25 mouse cellular contexts compared by ENCODE assay signal in the genomic region with DNA sequence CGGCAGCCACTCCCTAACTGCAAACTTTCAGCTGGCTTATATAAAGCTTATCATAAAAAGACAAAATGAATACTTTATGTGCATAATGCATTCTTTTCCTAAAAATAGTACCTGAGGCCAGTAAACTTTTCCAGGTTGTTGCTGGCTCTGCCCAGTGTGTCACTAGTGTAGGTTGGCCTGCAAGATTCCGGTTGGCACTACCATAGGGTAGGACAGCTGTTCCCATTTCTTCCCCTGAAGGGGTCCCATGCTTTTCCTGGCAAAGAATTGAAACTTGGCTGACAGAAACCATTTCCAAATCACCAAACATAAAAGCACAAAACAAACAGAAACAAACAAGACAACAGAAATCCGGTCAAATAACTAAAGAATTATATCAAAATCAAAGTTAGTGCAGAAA.
A peak's percentile ranks its signal among the peaks of the same experiment; 100 is the strongest.
DNase-seq lines count a peak whose midpoint lies in the region; ATAC-seq lines count a peak whose summit lies in the region.
"Had no signal": no experiment of that assay in that cellular context is flagged by ENCODE, and none has a peak within 500 bp of the region (broad histone marks: within the 10 kb centered on the region; RNA-seq: fewer than 3 reads in every experiment).

No protein-coding gene starts in this region.

- H3K36me3 ChIP-seq in forebrain, embryonic 15.5 days: no peaks in the 10 kb centered on the region
- no peaks in the 10 kb centered on the region for H3K36me3 ChIP-seq in forebrain, embryonic 10.5 days (replicated peaks)
- H3K36me3 ChIP-seq: G1E; heart, embryonic 12.5 days; heart, embryonic 15.5 days; hindbrain, embryonic 10.5 days had no signal

- H3K4me1 ChIP-seq in forebrain, embryonic 15.5 days: 0 out of 2 replicates have a peak, but pooled peaks cover 2% of the 10 kb centered on the region
- H3K4me1 ChIP-seq in forebrain, embryonic 10.5 days: peaks cover 5% of the 10 kb centered on the region
- H3K4me1 ChIP-seq: heart, embryonic 12.5 days; heart, embryonic 15.5 days; hindbrain, embryonic 10.5 days had no signal

- intact Hi-C loops in left cerebral cortex, postnatal 4 days (cut with DNase I): no loop called here
- intact Hi-C loops in left cerebral cortex, postnatal 36 days (cut with DNase I): no loop called here

- H3K9me3 ChIP-seq in forebrain, embryonic 15.5 days: no peaks in the 10 kb centered on the region
- H3K9me3 ChIP-seq in forebrain, embryonic 10.5 days: no peaks in the 10 kb centered on the region
- H3K9me3 ChIP-seq: G1E; heart, embryonic 12.5 days; heart, embryonic 15.5 days; hindbrain, embryonic 10.5 days had no signal

- H3K4me3 ChIP-seq in forebrain, embryonic 15.5 days: no peak overlapping the region
- H3K4me3 ChIP-seq in forebrain, embryonic 10.5 days: no peak overlapping the region
- H3K4me3 ChIP-seq: heart, embryonic 12.5 days; heart, embryonic 15.5 days; hindbrain, embryonic 10.5 days had no signal

- WGBS in forebrain, embryonic 15.5 days: 71% methylated on average over 3 of the region's 3 CpGs
- 90% methylated on average over 3 of the region's 3 CpGs for whole genome bisulfite sequencing in forebrain, embryonic 10.5 days

- H3K4me2 ChIP-seq in forebrain, embryonic 15.5 days (replicated peaks): no peak overlapping the region
- H3K4me2 ChIP-seq: heart, embryonic 12.5 days; heart, embryonic 15.5 days; hindbrain, embryonic 14.5 days had no signal

- no peak overlapping the region for H3K9ac ChIP-seq in forebrain, embryonic 15.5 days (replicated peaks)
- H3K9ac ChIP-seq: heart, embryonic 12.5 days; heart, embryonic 15.5 days; hindbrain, embryonic 14.5 days had no signal

- DNase-seq in cerebellum, postnatal 14 days: peak; percentile 7 to 41
- DNase-seq in cerebellum, adult 8-10 months: no peak
- DNase-seq in forebrain, embryonic 10.5 days (ENCODE audit: extremely low spot score, low spot score): no peak
- peak; percentile 29 for DNase-seq in left cerebral cortex, postnatal 4 days
- no peak for DNase-seq in left cerebral cortex, postnatal 36 days (ENCODE audit: low spot score in 2 of 2)
- peak; percentile 6 for DNase-seq in brain, embryonic 18.5 days (ENCODE audit: low read depth, low spot score)
- DNase-seq: adrenal gland, postnatal 10 days; adrenal gland, postnatal 36 days; B cell, adult 2 months; cerebellum, adult 11-12 months; cerebellum, adult 9-11 months; gastrocnemius, postnatal 25 days; heart, adult 18-20 months; heart, postnatal 10 days; heart, postnatal 36 days; kidney, adult 2 months had no signal

- H3K27me3 ChIP-seq in forebrain, embryonic 15.5 days: no peaks in the 10 kb centered on the region
- H3K27me3 ChIP-seq in forebrain, embryonic 10.5 days (ENCODE audit: poor library complexity, severe bottlenecking): no peaks in the 10 kb centered on the region
- H3K27me3 ChIP-seq: CH12.LX; heart, embryonic 12.5 days; heart, embryonic 15.5 days; Patski had no signal

- no peak overlapping the region for H3K27ac ChIP-seq in forebrain, embryonic 15.5 days (replicated peaks)
- H3K27ac ChIP-seq in forebrain, embryonic 10.5 days: no peak overlapping the region
- H3K27ac ChIP-seq: heart, embryonic 15.5 days; hindbrain, embryonic 10.5 days; hindbrain, embryonic 14.5 days had no signal

- 0 out of 2 replicates have a peak, but pooled peaks have one; percentile 66 for ATAC-seq in forebrain, embryonic 15.5 days (replicated peaks)
- ATAC-seq: intestine, postnatal 0 days; Patski had no signal

Comparison
In these comparisons a context has a peak if more than half of its experiments do, and no peak if none do; other contexts are left out.
1. DNase-seq: peak in cerebellum, postnatal 14 days (2 of 2), left cerebral cortex, postnatal 4 days (single experiment) and brain, embryonic 18.5 days (single experiment); none in cerebellum, adult 8-10 months (single experiment), forebrain, embryonic 10.5 days (single experiment) and left cerebral cortex, postnatal 36 days (0 of 2).